Mouse (Mus musculus) inflammation-experienced regulatory T-cells, adult 16 weeks (primary cell): Measurements from ENCODE around the gene Med19. TPM values are rescaled to one million over a fixed set of nuclear protein-coding genes. Genes with fewer than 3 reads are reported as not detected.

Source experiments
- polyA plus RNA-seq: library from polyadenylated mRNA; unstranded; fragments of 100-300 nt; shearing (Covaris generic); gene quantifications from one replicate; pipeline ENCODE4 v1.2.1, GENCODE M21; 2017

Med19 gene
- 37.8 TPM for polyA plus RNA-seq

DNA sequence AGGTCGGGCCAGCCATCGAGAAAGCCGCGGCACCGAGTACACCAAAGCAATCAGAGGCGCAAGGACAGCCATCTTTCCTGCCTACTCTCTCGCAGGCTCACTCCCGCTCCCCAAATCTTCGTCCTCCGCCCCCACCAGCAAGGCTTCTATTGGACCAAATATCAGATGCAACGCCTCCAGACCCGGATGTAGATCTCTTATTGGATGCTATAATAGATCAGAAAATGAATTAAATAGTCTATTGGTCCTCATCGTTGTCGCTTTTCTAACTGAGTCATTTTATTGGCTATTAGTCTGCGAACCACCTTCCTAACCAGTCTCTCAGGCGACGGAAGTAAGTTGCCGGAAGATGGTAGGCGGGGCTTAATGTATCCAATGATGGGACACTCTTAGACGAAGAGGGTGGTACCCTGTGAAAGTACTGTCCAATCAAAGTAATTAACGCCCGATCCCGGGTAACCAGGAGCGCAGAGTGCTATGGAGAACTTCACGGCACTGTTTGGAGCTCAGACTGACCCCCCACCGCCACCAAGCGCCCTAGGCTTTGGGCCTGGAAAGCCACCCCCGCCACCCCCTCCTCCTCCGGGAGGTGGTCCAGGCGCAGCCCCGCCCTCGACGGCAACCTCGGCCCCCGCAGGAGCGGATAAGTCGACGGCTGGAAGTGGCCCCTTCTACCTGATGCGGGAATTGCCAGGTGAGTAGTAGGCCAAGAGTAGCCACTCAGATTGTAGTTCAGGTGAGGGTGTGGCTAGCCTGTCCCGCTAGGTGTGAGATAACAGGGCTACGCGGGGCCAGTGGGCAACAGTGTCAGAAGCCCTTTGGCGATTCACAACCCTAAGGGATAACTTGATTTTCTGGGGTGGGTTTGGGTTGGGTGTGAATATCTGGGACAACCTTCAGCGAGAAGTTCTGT, at the start of gene Med19, which contains the start of gene Gm28635:
Med19 (plus strand) TSS at position 435 of the 913 bp plus-strand sequence.
Gm28635 (minus strand) TSS at position 74 of the 913 bp plus-strand sequence.

DNA sequence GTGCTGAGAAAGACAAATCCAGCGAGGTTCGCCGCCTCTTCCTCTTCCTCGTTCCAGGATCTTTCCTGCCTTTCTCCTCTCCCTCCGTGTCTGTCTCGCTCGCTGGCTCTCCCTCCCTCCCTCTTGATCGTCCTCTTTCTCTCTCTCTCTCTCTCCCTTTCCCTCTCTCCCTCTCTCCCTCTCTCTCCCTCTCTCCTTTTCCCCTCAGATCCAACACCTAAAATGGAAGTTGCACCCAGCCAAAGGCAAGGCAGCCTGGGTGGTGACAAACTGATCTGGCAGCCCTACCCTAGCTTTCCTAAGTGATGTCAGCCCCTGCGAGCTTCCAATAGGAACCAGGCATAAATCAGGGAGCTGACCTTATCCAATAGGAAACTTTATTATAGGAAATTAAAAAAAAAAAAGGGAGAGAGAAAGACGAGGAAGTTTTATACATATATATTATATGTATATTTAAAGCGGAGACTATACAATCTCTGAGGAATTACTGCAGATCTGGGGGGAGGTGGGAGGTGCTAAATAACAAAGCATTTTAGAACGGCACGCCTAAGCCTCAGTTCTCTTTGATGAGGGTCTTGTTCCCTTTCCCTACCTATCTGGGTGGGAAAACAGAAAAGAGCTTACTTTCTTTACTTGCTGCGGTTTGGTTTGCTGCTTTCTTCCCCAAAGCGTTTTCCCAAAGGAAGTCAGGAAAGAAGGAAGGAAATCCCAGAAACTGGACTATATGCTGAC, 27.6 kb upstream of the Med19 start, which contains the start of gene Ctnnd1:
Ctnnd1 (minus strand) TSS at position 302 of the 732 bp plus-strand sequence.

DNA sequence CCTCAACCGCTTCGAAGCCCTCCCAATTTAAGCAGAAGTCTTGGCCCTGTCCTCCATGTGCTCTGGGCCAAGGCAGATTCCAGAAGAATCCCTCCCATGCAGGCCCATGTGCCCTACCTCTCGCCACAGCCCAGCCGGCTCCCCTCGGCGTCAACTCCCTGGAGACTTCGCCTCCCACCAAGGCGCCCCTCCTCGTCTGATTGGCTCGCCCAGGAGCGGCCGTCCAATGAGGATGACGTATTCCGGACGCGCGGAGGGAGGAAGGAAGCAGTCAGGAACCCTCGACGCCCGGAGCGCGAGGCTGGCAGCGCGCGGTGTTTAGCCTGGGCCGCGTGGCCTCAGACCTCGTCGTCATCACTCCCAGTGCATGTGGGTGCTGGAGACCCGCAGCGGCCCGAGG, 19.4 kb upstream of the Med19 start, which contains the start of gene Btbd18:
Btbd18 (plus strand) TSS at position 274 of the 400 bp plus-strand sequence.

DNA sequence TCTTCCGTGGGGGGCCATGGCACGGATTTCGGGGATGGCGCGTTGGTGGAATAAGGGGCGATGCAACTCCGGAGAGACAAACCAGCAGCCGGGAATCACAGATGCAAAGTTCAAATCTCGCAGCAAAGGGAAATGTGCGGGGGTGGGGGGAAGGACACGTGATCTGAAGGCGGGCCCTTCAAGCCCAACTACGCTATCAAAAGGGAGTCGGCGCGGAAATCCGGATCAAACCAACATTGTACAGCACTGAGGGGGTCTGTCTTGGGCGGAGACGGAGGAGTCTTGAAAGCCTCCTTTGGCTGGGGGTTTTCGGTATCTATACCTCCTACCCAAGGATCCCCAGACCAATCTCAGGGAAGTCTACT, 7.7 kb upstream of the Med19 start, which contains the start of gene Selenoh:
Selenoh (minus strand) TSS at position 202 of the 365 bp plus-strand sequence.

DNA sequence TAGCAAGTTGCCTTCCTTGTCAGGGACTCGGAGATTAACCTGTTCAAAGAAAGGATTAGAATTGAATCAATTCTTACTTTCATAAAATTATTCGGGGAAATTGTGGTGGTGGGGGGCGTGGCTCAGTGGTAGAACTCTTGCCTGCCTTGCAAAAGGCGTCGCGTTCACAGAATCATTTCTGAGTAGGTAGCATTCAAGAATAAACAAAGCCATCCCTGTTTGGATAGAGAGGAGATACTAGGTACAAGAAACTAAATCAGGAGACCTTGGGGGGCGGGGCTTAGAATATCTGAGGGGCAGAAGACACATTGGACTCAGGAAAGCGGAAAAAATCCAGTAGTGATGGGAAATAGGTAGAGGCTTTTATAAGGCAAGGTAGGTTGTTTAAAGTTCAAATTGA, 814 bp downstream of the Med19 start, which contains the start of gene Tmx2:
Tmx2 (minus strand) TSS at position 125 of the 400 bp plus-strand sequence.

DNA sequence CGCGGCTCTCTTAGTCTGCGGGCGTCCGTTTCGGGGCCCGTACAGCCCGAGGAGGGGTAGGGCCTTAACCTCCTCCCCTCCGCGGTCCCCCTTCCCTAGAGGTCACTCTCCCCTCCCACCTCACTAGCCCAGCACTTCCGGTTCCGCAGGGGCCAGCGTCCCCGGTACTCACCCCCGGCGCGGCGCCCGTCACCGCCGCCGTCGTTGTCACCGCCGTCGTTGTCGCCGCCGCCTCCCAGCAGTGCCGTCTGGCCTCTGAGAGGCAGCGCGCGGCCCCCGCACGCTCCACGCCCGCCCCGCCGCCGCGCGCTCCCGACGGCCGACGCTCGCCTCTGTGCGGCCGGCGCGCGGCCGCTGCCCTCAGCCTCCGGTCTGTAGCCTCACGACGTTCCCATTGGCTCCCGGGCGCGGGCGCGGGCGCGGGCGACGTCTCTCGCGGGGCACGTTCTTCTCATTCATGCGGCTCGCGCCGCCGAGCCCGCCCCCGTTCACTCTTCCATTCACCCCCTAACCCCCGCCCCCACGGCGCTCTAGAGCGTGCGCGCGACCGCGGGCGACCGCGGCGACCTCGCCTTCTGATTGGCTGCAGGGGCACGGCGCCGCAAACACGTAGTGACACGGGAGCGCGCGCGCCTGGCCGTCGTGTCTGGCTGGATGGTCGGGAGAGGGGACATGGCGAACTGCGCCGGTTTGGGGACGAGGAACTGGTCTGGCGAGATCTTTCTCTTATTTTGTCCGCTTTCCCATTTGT, 36.8 kb downstream of the Med19 start, which contains the start of gene Zdhhc5:
Zdhhc5 (minus strand) TSS at position 370 of the 751 bp plus-strand sequence.

DNA sequence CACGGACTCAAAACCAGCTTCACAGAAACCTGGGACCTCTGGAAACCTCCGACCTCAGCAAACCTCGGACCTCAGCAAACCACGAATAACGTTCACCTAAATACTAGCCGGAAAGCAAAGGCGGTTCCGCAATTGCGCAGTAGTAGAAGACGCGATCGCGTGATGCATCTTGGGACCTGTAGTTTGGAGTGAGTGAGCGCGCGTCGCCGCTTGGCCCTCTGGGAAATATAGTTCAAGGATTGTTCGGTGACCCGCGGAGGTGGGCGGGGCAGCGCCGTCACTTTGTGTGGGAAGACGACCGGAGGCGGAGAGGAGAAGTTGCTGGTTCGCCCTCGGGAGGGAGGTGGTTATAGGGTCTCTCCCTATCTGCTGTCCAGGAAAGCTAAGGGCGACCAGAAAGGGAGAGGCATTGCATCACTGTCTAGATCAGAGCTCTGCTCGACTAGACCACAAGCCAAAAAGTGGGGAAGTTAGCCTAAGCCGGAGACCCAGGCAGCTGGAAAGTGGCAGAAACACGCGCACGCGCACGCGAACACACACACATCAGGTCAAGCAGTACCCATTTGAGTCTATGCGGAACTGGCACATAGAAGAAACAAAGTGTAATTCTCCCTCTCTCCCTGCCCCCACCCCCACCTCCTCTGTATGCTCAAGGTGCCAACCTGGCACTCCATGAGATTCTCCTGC, 49.1 kb downstream of the Med19 start, which contains the start of gene Clp1:
Clp1 (minus strand) TSS at position 179 of the 687 bp plus-strand sequence.

DNA sequence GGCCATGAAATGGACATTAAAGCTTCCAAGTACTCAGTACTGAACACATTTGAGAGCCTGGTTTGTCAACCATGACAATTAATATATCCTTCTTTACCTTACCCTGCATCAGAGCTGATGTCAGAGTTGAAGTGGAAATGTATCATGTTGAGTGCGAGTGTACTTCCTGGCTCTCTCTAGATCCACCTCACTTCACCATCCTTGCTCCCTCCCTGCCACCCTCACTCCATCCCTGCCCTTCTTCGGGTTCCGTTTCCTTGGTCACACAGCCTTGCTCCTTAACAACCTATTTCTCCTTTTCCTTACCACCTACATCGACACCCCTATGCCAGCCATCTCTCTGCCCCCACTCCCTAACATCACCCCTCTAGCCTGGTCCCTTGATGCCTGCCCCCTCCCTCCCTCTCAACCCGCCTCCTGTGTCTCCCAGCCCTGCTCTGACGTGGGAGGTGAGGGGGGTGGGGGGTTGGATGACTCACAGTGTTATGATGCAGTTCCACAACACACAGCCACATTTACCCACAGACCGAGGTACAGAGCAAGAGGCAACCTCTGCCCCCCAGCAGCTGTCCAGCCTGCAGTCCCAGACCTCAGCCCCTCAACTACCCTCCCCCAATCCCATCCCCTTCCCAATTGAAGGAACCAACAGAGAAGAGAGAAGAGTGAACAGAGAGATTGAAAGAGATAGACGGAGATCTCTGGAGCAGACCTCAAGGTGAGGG, 55.5 kb downstream of the Med19 start, which contains the start of gene Ypel4:
Ypel4 (plus strand) TSS at position 480 of the 722 bp plus-strand sequence.

Other genes starting within 250 kb of the Med19 start
- gene Tfpi, start 201.6 kb upstream of the Med19 start, polyA plus RNA-seq, result 9.9 TPM
- gene Ctnnd1, start 27.6 kb upstream of the Med19 start, polyA plus RNA-seq, result 4.3 TPM
- gene Btbd18, start 19.3 kb upstream of the Med19 start, polyA plus RNA-seq, result 0.16 TPM
- 88.2 TPM for gene Selenoh, start 7.6 kb upstream of the Med19 start, polyA plus RNA-seq
- not detected for gene Gm28635, start 361 bp upstream of the Med19 start, polyA plus RNA-seq
- gene Tmx2, start 738 bp downstream of the Med19 start, polyA plus RNA-seq, result 122 TPM
- 29.0 TPM for gene Zdhhc5, start 36.8 kb downstream of the Med19 start, polyA plus RNA-seq
- 68.6 TPM for gene Clp1, start 48.9 kb downstream of the Med19 start, polyA plus RNA-seq
- gene Ypel4, start 55.7 kb downstream of the Med19 start, polyA plus RNA-seq, result 3.9 TPM
- not detected for gene Gm19426, start 65.3 kb downstream of the Med19 start, polyA plus RNA-seq
- gene Serping1, start 97.0 kb downstream of the Med19 start, polyA plus RNA-seq, result not detected
- gene Ube2l6, start 120.4 kb downstream of the Med19 start, polyA plus RNA-seq, result 74.0 TPM
- not detected for gene Smtnl1, start 144.2 kb downstream of the Med19 start, polyA plus RNA-seq
- gene Timm10, start 148.6 kb downstream of the Med19 start, polyA plus RNA-seq, result 33.3 TPM
- gene Slc43a1, start 160.4 kb downstream of the Med19 start, polyA plus RNA-seq, result 7.9 TPM
- gene Rtn4rl2, start 208.3 kb downstream of the Med19 start, polyA plus RNA-seq, result not detected